Mouse (Mus musculus) C2C12 (cell line): ENCODE results near the gene Cdkn1c.

ENCODE experiments used
- CTCF ChIP-seq: IDR thresholded peaks from one replicate; pipeline ENCODE4 v1.5.1; 2011; ENCODE audit not compliant: control insufficient read depth, insufficient read depth, insufficient read length
- MYOD1 ChIP-seq: IDR thresholded peaks from one replicate; pipeline ENCODE4 v1.6.1; 2011; ENCODE audit warnings: low read depth; ENCODE audit not compliant: control insufficient read depth, insufficient read length

- no peak for TF ChIP-seq CTCF
- TF ChIP-seq MYOD1, result no peak
Measured at GRCm38 (mm10) chr7:143412606-143413005, 48.2 kb downstream of the Cdkn1c start.
